Mouse (Mus musculus) neural tube, embryonic 14.5 days (tissue): Measurements from ENCODE around the gene Cxcr5. TPM values are rescaled to one million over a fixed set of nuclear protein-coding genes. Genes with fewer than 3 reads are reported as not detected.

ENCODE experiments used
- ATAC-seq: fragments of 200-750 bp; cut with Nextera tagmentation; 2 replicates; pipeline ENCODE4 v1.8.0; 2017; ENCODE audit warnings: low read depth, mild to moderate bottlenecking, moderate TSS enrichment, moderate library complexity
- H3K27ac ChIP-seq: fragments of 300-500 bp; sonication (generic); 2 replicates; pipeline ENCODE4 v1.5.1; 2014; ENCODE audit warnings: low read depth, mild to moderate bottlenecking, control low read depth, low read length, moderate library complexity, mixed read lengths
- H3K27me3 ChIP-seq: fragments of 300-500 bp; sonication (generic); 2 replicates; pipeline ENCODE4 v1.6.1; 2014; ENCODE audit warnings: low read length; ENCODE audit not compliant: control insufficient read depth, insufficient read depth
- H3K36me3 ChIP-seq: fragments of 300-500 bp; sonication (generic); 2 replicates; pipeline ENCODE4 v1.6.1; 2014; ENCODE audit warnings: low read length, mixed read lengths; ENCODE audit not compliant: control insufficient read depth, insufficient read depth
- H3K4me1 ChIP-seq: fragments of 300-500 bp; sonication (generic); 2 replicates; pipeline ENCODE4 v1.6.1; 2014; ENCODE audit warnings: low read length; ENCODE audit not compliant: control insufficient read depth, insufficient read depth
- H3K4me2 ChIP-seq: fragments of 300-500 bp; sonication (generic); 2 replicates; pipeline ENCODE4 v1.6.1; 2014; ENCODE audit warnings: mild to moderate bottlenecking, low read depth, low read length, control low read depth
- H3K4me3 ChIP-seq: fragments of 300-500 bp; sonication (generic); 2 replicates; pipeline ENCODE4 v1.5.1; 2014; ENCODE audit warnings: low read depth, low read length, control low read depth, mixed read lengths
- H3K9ac ChIP-seq: fragments of 300-500 bp; sonication (generic); replicated peaks from 2 replicates; pipeline ENCODE4 v1.6.1; 2014; ENCODE audit warnings: low read depth, mild to moderate bottlenecking, control low read depth, low read length, mixed read lengths
- H3K9me3 ChIP-seq: fragments of 300-500 bp; sonication (generic); 2 replicates; pipeline ENCODE4 v1.6.1; 2016; ENCODE audit warnings: low read length; ENCODE audit not compliant: control insufficient read depth
- WGBS: fragments of 180-500 bp; shearing (Covaris S2); extraction: QIAGEN DNeasy Blood & Tissue Kit; methylation state at CpG from one replicate; pipeline ENCODE4 v1.1.7; 2014; 5-methylcytosine and 5-hydroxymethylcytosine counted together
- polyA plus RNA-seq: library from polyadenylated mRNA; unstranded; fragments of >200 nt; fragmentation: Nextera tagmentation; extraction: Ambion mirVana; gene quantifications from 2 replicates; pipeline ENCODE4 v1.2.1, GENCODE M21; 2014

Gene Cxcr5
- polyA plus RNA-seq, 1 experiment from 2014 or later, result not detected

GRCm38 (mm10) chr9:44602766-44603165, 41.1 kb upstream of the Cxcr5 start:
- no peak overlapping the region; the same call in 1 of the 2 replicates for H3K4me3 ChIP-seq
- no peak overlapping the region for H3K27ac ChIP-seq
- ATAC-seq, result no peak

GRCm38 (mm10) chr9:44600801-44601200, 39.1 kb upstream of the Cxcr5 start:
- no peak overlapping the region for H3K4me3 ChIP-seq
- H3K9ac ChIP-seq, result no peak overlapping the region
- peaks cover 17% of the 10 kb centered on the region for H3K4me1 ChIP-seq
- no peaks in the 10 kb centered on the region for H3K27me3 ChIP-seq
- no peak for ATAC-seq
- no peaks in the 10 kb centered on the region for H3K36me3 ChIP-seq
- no peak overlapping the region for H3K4me2 ChIP-seq
- WGBS, result 89% methylated on average over 6 of the region's 6 CpGs
- H3K9me3 ChIP-seq, result no peaks in the 10 kb centered on the region
- H3K27ac ChIP-seq, result no peak overlapping the region

More at GRCm38 (mm10) chr9:44602766-44603165, 41.1 kb upstream of the Cxcr5 start:
- Histone ChIP-seq H3K4me1 (peaks cover 32% of the 10 kb centered on the region), H3K27me3 (no peaks in the 10 kb centered on the region), H3K36me3 (peaks cover 6% of the 10 kb centered on the region), H3K9ac (no peak overlapping the region), H3K9me3 (no peaks in the 10 kb centered on the region), H3K4me2 (peak overlapping the region; percentile 85; the same call in 1 of the 2 replicates)
- WGBS, result 75% methylated on average over 6 of the region's 6 CpGs

DNA sequence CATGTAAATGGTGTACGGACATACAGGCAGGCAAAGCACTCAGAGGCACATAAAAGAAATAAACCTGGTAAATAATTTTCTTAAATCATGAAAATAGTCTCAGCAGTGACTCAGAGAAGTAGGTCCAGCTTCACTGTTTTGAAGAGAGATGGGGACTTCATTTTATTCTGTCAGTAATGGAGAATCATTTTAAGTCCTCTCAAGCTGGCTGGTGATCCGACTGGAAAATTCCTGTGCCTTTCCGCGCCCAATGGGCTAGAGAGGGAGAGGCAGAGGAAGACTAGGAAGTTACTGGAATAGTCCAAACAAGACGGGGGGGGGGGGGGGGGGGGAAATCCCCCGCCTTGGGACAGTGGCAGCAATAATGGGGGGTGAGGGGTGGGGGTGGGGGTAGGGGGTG, 37.9 kb upstream of the Cxcr5 start:
- no peak overlapping the region for H3K9ac ChIP-seq
- ATAC-seq, result no peak
- H3K27ac ChIP-seq, result 0 out of 2 replicates have a peak overlapping the region, but pooled peaks have one; percentile 7
- no peak overlapping the region for H3K4me3 ChIP-seq
- no peaks in the 10 kb centered on the region for H3K36me3 ChIP-seq
- H3K27me3 ChIP-seq, result no peaks in the 10 kb centered on the region
- H3K9me3 ChIP-seq, result no peaks in the 10 kb centered on the region
- peaks cover 17% of the 10 kb centered on the region for H3K4me1 ChIP-seq
- no peak overlapping the region for H3K4me2 ChIP-seq
- 21% methylated on average over 5 of the region's 6 CpGs for WGBS

- Histone ChIP-seq H3K4me2 (peak overlapping the region; percentile 19), H3K4me3 (peak overlapping the region; percentile 10; the same call in 1 of the 2 replicates), H3K9ac (no peak overlapping the region), H3K9me3 (no peaks in the 10 kb centered on the region), H3K27me3 (no peaks in the 10 kb centered on the region), H3K36me3 (no peaks in the 10 kb centered on the region), H3K27ac (peak overlapping the region; percentile 7), H3K4me1 (peaks cover 17% of the 10 kb centered on the region)
- 3% methylated on average over 18 of the region's 18 CpGs for whole genome bisulfite sequencing
- peak; percentile 49; the same call in 1 of the 2 replicates for ATAC-seq
Measured at GRCm38 (mm10) chr9:44598899-44599495, 37.3 kb upstream of the Cxcr5 start.

GRCm38 (mm10) chr9:44597742-44598141, 36.1 kb upstream of the Cxcr5 start:
- Histone ChIP-seq H3K4me2 (no peak overlapping the region), H3K27me3 (no peaks in the 10 kb centered on the region), H3K9me3 (no peaks in the 10 kb centered on the region), H3K4me1 (peaks cover 10% of the 10 kb centered on the region), H3K36me3 (no peaks in the 10 kb centered on the region), H3K9ac (no peak overlapping the region), H3K4me3 (no peak overlapping the region), H3K27ac (no peak overlapping the region)
- no peak for ATAC-seq
- WGBS, result 91% methylated on average over 2 of the region's 2 CpGs

- Histone ChIP-seq H3K36me3 (no peaks in the 10 kb centered on the region), H3K4me3 (no peak overlapping the region), H3K4me1 (peaks cover 10% of the 10 kb centered on the region), H3K9me3 (no peaks in the 10 kb centered on the region), H3K27me3 (no peaks in the 10 kb centered on the region), H3K4me2 (no peak overlapping the region), H3K9ac (no peak overlapping the region), H3K27ac (no peak overlapping the region)
- ATAC-seq, result no peak
- 92% methylated on average over 1 of the region's 1 CpGs for WGBS
Measured at GRCm38 (mm10) chr9:44595537-44595930, 33.9 kb upstream of the Cxcr5 start.

GRCm38 (mm10) chr9:44594901-44595536, 33.3 kb upstream of the Cxcr5 start:
- no peaks in the 10 kb centered on the region for H3K9me3 ChIP-seq
- 88% methylated on average over 9 of the region's 9 CpGs for WGBS
- no peak overlapping the region for H3K27ac ChIP-seq
- no peak for ATAC-seq
- H3K27me3 ChIP-seq, result no peaks in the 10 kb centered on the region
- H3K9ac ChIP-seq, result no peak overlapping the region
- H3K4me1 ChIP-seq, result peaks cover 10% of the 10 kb centered on the region
- H3K4me3 ChIP-seq, result no peak overlapping the region
- no peaks in the 10 kb centered on the region for H3K36me3 ChIP-seq
- H3K4me2 ChIP-seq, result no peak overlapping the region

- Histone ChIP-seq H3K4me1 (peaks cover 6% of the 10 kb centered on the region; the same call in 1 of the 2 replicates), H3K27me3 (no peaks in the 10 kb centered on the region), H3K36me3 (no peaks in the 10 kb centered on the region), H3K9ac (no peak overlapping the region), H3K4me2 (no peak overlapping the region), H3K4me3 (no peak overlapping the region), H3K27ac (no peak overlapping the region), H3K9me3 (no peaks in the 10 kb centered on the region)
- no peak for ATAC-seq
- WGBS, result 74% methylated on average over 4 of the region's 4 CpGs
Measured at GRCm38 (mm10) chr9:44593886-44594285, 32.2 kb upstream of the Cxcr5 start.

GRCm38 (mm10) chr9:44593221-44593620, 31.5 kb upstream of the Cxcr5 start:
- no peak overlapping the region for H3K4me2 ChIP-seq
- 81% methylated on average over 4 of the region's 4 CpGs for WGBS
- H3K9me3 ChIP-seq, result no peaks in the 10 kb centered on the region
- H3K9ac ChIP-seq, result no peak overlapping the region
- H3K27me3 ChIP-seq, result no peaks in the 10 kb centered on the region
- no peak overlapping the region for H3K27ac ChIP-seq
- no peaks in the 10 kb centered on the region for H3K4me1 ChIP-seq
- no peaks in the 10 kb centered on the region for H3K36me3 ChIP-seq
- H3K4me3 ChIP-seq, result no peak overlapping the region
- no peak for ATAC-seq
